Comparison of ENCODE assay signal across 18 mouse cellular contexts in genomic region chr3:107597586-107598389, GRCm38 (mm10). TPM values are rescaled to one million over a fixed set of nuclear protein-coding genes. Genes with fewer than 3 reads are reported as not detected.
DNase-seq lines count a peak whose midpoint lies in the region; ATAC-seq lines count a peak whose summit lies in the region.
"Had no signal": no experiment of that assay in that cellular context is flagged by ENCODE, and none has a peak within 500 bp of the region (broad histone marks: within the 10 kb centered on the region; RNA-seq: fewer than 3 reads in every experiment).

No protein-coding gene starts in this region.

- no peak overlapping the region for H3K4me2 ChIP-seq in heart, embryonic 14.5 days (ENCODE audit: low read length)
- no peak overlapping the region for H3K4me2 ChIP-seq in heart, embryonic 12.5 days
- H3K4me2 ChIP-seq in neural tube, embryonic 15.5 days, result no peak overlapping the region
- peak overlapping the region; percentile 38 for H3K4me2 ChIP-seq in embryonic facial prominence, embryonic 11.5 days (ENCODE audit: low read depth, low read length)
- H3K4me2 ChIP-seq in limb, embryonic 15.5 days, result no peak overlapping the region
- H3K4me2 ChIP-seq: hindbrain, embryonic 15.5 days; liver, embryonic 11.5 days had no signal

- no peaks in the 10 kb centered on the region for H3K9me3 ChIP-seq in heart, embryonic 14.5 days (ENCODE audit: control insufficient read depth, low read length)
- no peaks in the 10 kb centered on the region for H3K9me3 ChIP-seq in heart, embryonic 12.5 days (replicated peaks)
- no peaks in the 10 kb centered on the region for H3K9me3 ChIP-seq in neural tube, embryonic 15.5 days (replicated peaks)
- no peaks in the 10 kb centered on the region for H3K9me3 ChIP-seq in embryonic facial prominence, embryonic 11.5 days (replicated peaks; ENCODE audit: control insufficient read depth, low read length)
- H3K9me3 ChIP-seq in limb, embryonic 15.5 days, result no peaks in the 10 kb centered on the region
- H3K9me3 ChIP-seq: hindbrain, embryonic 15.5 days had no signal

- no peak overlapping the region for H3K4me3 ChIP-seq in heart, embryonic 14.5 days (ENCODE audit: control insufficient read depth in 1 of 2, insufficient read depth in 1 of 2, low read depth in 1 of 2, low read length in 2 of 2)
- H3K4me3 ChIP-seq in heart, embryonic 12.5 days, result no peak overlapping the region
- H3K4me3 ChIP-seq in neural tube, embryonic 15.5 days (replicated peaks), result no peak overlapping the region
- peak overlapping the region; percentile 56 for H3K4me3 ChIP-seq in embryonic facial prominence, embryonic 11.5 days (ENCODE audit: low read depth, low read length)
- peak overlapping the region; percentile 52; the same call in 1 of the 2 replicates for H3K4me3 ChIP-seq in limb, embryonic 15.5 days
- H3K4me3 ChIP-seq: hindbrain, embryonic 15.5 days had no signal

- H3K27ac ChIP-seq in heart, embryonic 14.5 days (replicated peaks in 1 of 2; ENCODE audit: control insufficient read depth in 1 of 2, insufficient read depth in 1 of 2, low read depth in 2 of 2, low read length in 2 of 2), result no peak overlapping the region
- no peak overlapping the region for H3K27ac ChIP-seq in heart, embryonic 12.5 days (ENCODE audit: poor library complexity, severe bottlenecking)
- H3K27ac ChIP-seq in neural tube, embryonic 15.5 days (replicated peaks), result no peak overlapping the region
- H3K27ac ChIP-seq in embryonic facial prominence, embryonic 11.5 days (replicated peaks; ENCODE audit: low read depth, low read length), result no peak overlapping the region
- H3K27ac ChIP-seq in limb, embryonic 15.5 days, result no peak overlapping the region
- H3K27ac ChIP-seq: hindbrain, embryonic 15.5 days had no signal

- H3K36me3 ChIP-seq in heart, embryonic 14.5 days (ENCODE audit: control insufficient read depth, insufficient read depth, low read length), result no peaks in the 10 kb centered on the region
- no peaks in the 10 kb centered on the region for H3K36me3 ChIP-seq in heart, embryonic 12.5 days
- no peaks in the 10 kb centered on the region for H3K36me3 ChIP-seq in neural tube, embryonic 15.5 days
- no peaks in the 10 kb centered on the region for H3K36me3 ChIP-seq in embryonic facial prominence, embryonic 11.5 days (replicated peaks; ENCODE audit: control insufficient read depth, insufficient read depth, low read depth, low read length)
- H3K36me3 ChIP-seq in limb, embryonic 15.5 days, result no peaks in the 10 kb centered on the region
- H3K36me3 ChIP-seq: hindbrain, embryonic 15.5 days had no signal

- 9% methylated on average over 22 of the region's 22 CpGs for WGBS in heart, embryonic 14.5 days
- WGBS in heart, embryonic 12.5 days, result 6% methylated on average over 22 of the region's 22 CpGs
- WGBS in neural tube, embryonic 15.5 days, result 5% methylated on average over 22 of the region's 22 CpGs
- 2% methylated on average over 22 of the region's 22 CpGs for WGBS in embryonic facial prominence, embryonic 11.5 days
- WGBS in limb, embryonic 15.5 days, result 22% methylated on average over 22 of the region's 22 CpGs

- DNase-seq in neural tube, embryonic 10.5 days (ENCODE audit: extremely low spot score, low spot score), result peak; percentile 54
- peak; percentile 47 for DNase-seq in embryonic facial prominence, embryonic 11.5 days (ENCODE audit: low spot score)
- no peak for DNase-seq in kidney, postnatal 14 days
- DNase-seq in kidney, adult 9 months, result no peak
- DNase-seq: adrenal gland, adult 2 months; cerebellum, adult 9-11 months; kidney, postnatal 36 days had no signal

- 0 out of 2 replicates have a peak, but pooled peaks have one; percentile 7 for ATAC-seq in heart, embryonic 14.5 days (ENCODE audit: insufficient number of reproducible peaks, insufficient read depth, low FRiP score, low read depth)
- no peak for ATAC-seq in heart, embryonic 12.5 days (ENCODE audit: insufficient number of reproducible peaks, low FRiP score)
- no peak for ATAC-seq in neural tube, embryonic 15.5 days (ENCODE audit: low FRiP score)
- no peak for ATAC-seq in embryonic facial prominence, embryonic 11.5 days (replicated peaks; ENCODE audit: insufficient number of reproducible peaks, low FRiP score, low TSS enrichment, low read depth)
- no peak for ATAC-seq in limb, embryonic 15.5 days (ENCODE audit: insufficient number of reproducible peaks, low FRiP score, low TSS enrichment, low read depth)
- ATAC-seq: lung, postnatal 0 days; Patski had no signal

- peaks cover 91% of the 10 kb centered on the region for H3K27me3 ChIP-seq in heart, embryonic 14.5 days (ENCODE audit: control insufficient read depth, insufficient read depth, low read length)
- peaks cover 87% of the 10 kb centered on the region for H3K27me3 ChIP-seq in heart, embryonic 12.5 days (replicated peaks)
- peaks cover 82% of the 10 kb centered on the region for H3K27me3 ChIP-seq in neural tube, embryonic 15.5 days (replicated peaks)
- peaks cover 41% of the 10 kb centered on the region for H3K27me3 ChIP-seq in embryonic facial prominence, embryonic 11.5 days (ENCODE audit: control insufficient read depth, insufficient read depth, low read length)
- H3K27me3 ChIP-seq in limb, embryonic 15.5 days, result peaks cover 77% of the 10 kb centered on the region
- H3K27me3 ChIP-seq: Patski had no signal

- peaks cover 4 to 19% of the 10 kb centered on the region in 2 experiments; a peak in 3 of 4 replicates for H3K4me1 ChIP-seq in heart, embryonic 14.5 days (ENCODE audit: control insufficient read depth in 2 of 2, insufficient read depth in 2 of 2, low read length in 2 of 2)
- peaks cover 11% of the 10 kb centered on the region for H3K4me1 ChIP-seq in heart, embryonic 12.5 days (replicated peaks)
- peaks cover 18% of the 10 kb centered on the region for H3K4me1 ChIP-seq in neural tube, embryonic 15.5 days
- H3K4me1 ChIP-seq in embryonic facial prominence, embryonic 11.5 days (ENCODE audit: control insufficient read depth, insufficient read depth, low read length), result no peaks in the 10 kb centered on the region; the same call in 1 of the 2 replicates
- peaks cover 42% of the 10 kb centered on the region for H3K4me1 ChIP-seq in limb, embryonic 15.5 days

- H3K9ac ChIP-seq in heart, embryonic 14.5 days (ENCODE audit: low read length), result no peak overlapping the region
- no peak overlapping the region for H3K9ac ChIP-seq in heart, embryonic 12.5 days
- H3K9ac ChIP-seq in neural tube, embryonic 15.5 days (replicated peaks), result no peak overlapping the region
- H3K9ac ChIP-seq in embryonic facial prominence, embryonic 11.5 days (replicated peaks; ENCODE audit: low read length), result peak overlapping the region; percentile 75
- no peak overlapping the region for H3K9ac ChIP-seq in limb, embryonic 15.5 days
- H3K9ac ChIP-seq: hindbrain, embryonic 15.5 days had no signal

RNA-seq across cellular contexts. Expression of gene Alx3, which starts 3.0 kb away (rescaled TPM):
- 0.11 TPM in 1 of 2 replicates, not detected in the other for polyA plus RNA-seq in heart, embryonic 14.5 days (2014; fragmentation: Nextera tagmentation; extraction: Ambion mirVana)
- 0.49 and 1.4 TPM in 2 replicates for polyA plus RNA-seq in heart, embryonic 12.5 days (2016; fragmentation: Nextera tagmentation; extraction: Ambion mirVana)
- 0.09 TPM in 1 of 2 replicates, not detected in the other for polyA plus RNA-seq in neural tube, embryonic 15.5 days (2015; fragmentation: Nextera tagmentation; extraction: Ambion mirVana)
- polyA plus RNA-seq in embryonic facial prominence, embryonic 11.5 days (2014; fragmentation: Nextera tagmentation; extraction: Ambion mirVana), result 34.3 and 39.6 TPM in 2 replicates
- 10.4 and 10.5 TPM in 2 replicates for polyA plus RNA-seq in limb, embryonic 15.5 days (2015; fragmentation: Nextera tagmentation; extraction: Ambion mirVana)
- polyA plus RNA-seq: adrenal gland, adult 2 months; lung, postnatal 0 days; neural tube, embryonic 14.5 days; small intestine, adult 2 months had no signal

RNA-seq across cellular contexts. Expression of gene Gm10961, which starts 33.3 kb away (rescaled TPM):
- not detected in 2 replicates for polyA plus RNA-seq in heart, embryonic 14.5 days (2014; fragmentation: Nextera tagmentation; extraction: Ambion mirVana)
- polyA plus RNA-seq in heart, embryonic 12.5 days (2016; fragmentation: Nextera tagmentation; extraction: Ambion mirVana), result not detected in 2 replicates
- polyA plus RNA-seq in neural tube, embryonic 15.5 days (2015; fragmentation: Nextera tagmentation; extraction: Ambion mirVana), result not detected in 2 replicates
- polyA plus RNA-seq in embryonic facial prominence, embryonic 11.5 days (2014; fragmentation: Nextera tagmentation; extraction: Ambion mirVana), result not detected in 2 replicates
- polyA plus RNA-seq in limb, embryonic 15.5 days (2015; fragmentation: Nextera tagmentation; extraction: Ambion mirVana), result not detected in 2 replicates
- polyA plus RNA-seq: adrenal gland, adult 2 months; hindbrain, embryonic 15.5 days; liver, embryonic 11.5 days; lung, postnatal 0 days; neural tube, embryonic 14.5 days; Patski; small intestine, adult 2 months; stomach, embryonic 16.5 days had no signal

RNA-seq across cellular contexts. Expression of gene Strip1, which starts 33.7 kb away (rescaled TPM):
- 40.3 TPM in 2 replicates for polyA plus RNA-seq in heart, embryonic 14.5 days (2014; fragmentation: Nextera tagmentation; extraction: Ambion mirVana)
- 43.6 and 44.6 TPM in 2 replicates for polyA plus RNA-seq in heart, embryonic 12.5 days (2016; fragmentation: Nextera tagmentation; extraction: Ambion mirVana)
- 118 and 138 TPM in 2 replicates for polyA plus RNA-seq in neural tube, embryonic 15.5 days (2015; fragmentation: Nextera tagmentation; extraction: Ambion mirVana)
- 75.0 and 80.1 TPM in 2 replicates for polyA plus RNA-seq in embryonic facial prominence, embryonic 11.5 days (2014; fragmentation: Nextera tagmentation; extraction: Ambion mirVana)
- 47.5 and 55.8 TPM in 2 replicates for polyA plus RNA-seq in limb, embryonic 15.5 days (2015; fragmentation: Nextera tagmentation; extraction: Ambion mirVana)

RNA-seq across cellular contexts. Expression of gene Ubl4b, which starts 42.9 kb away (rescaled TPM):
- not detected in 2 replicates for polyA plus RNA-seq in heart, embryonic 14.5 days (2014; fragmentation: Nextera tagmentation; extraction: Ambion mirVana)
- not detected in 2 replicates for polyA plus RNA-seq in heart, embryonic 12.5 days (2016; fragmentation: Nextera tagmentation; extraction: Ambion mirVana)
- not detected in 2 replicates for polyA plus RNA-seq in neural tube, embryonic 15.5 days (2015; fragmentation: Nextera tagmentation; extraction: Ambion mirVana)
- polyA plus RNA-seq in embryonic facial prominence, embryonic 11.5 days (2014; fragmentation: Nextera tagmentation; extraction: Ambion mirVana), result 0.15 and 0.79 TPM in 2 replicates
- 0.16 TPM in 1 of 2 replicates, not detected in the other for polyA plus RNA-seq in limb, embryonic 15.5 days (2015; fragmentation: Nextera tagmentation; extraction: Ambion mirVana)
- polyA plus RNA-seq: adrenal gland, adult 2 months; hindbrain, embryonic 15.5 days; liver, embryonic 11.5 days; lung, postnatal 0 days; neural tube, embryonic 14.5 days; Patski; small intestine, adult 2 months; stomach, embryonic 16.5 days had no signal

Comparison
In these comparisons a context has a peak if more than half of its experiments do, and no peak if none do; other contexts are left out.
1. H3K4me3 ChIP-seq: peak in embryonic facial prominence, embryonic 11.5 days (single experiment) and limb, embryonic 15.5 days (single experiment); none in heart, embryonic 14.5 days (0 of 2), heart, embryonic 12.5 days (single experiment) and neural tube, embryonic 15.5 days (single experiment).
2. DNase-seq: peak in neural tube, embryonic 10.5 days (single experiment) and embryonic facial prominence, embryonic 11.5 days (single experiment); none in kidney, postnatal 14 days (single experiment) and kidney, adult 9 months (single experiment).